Mouse (Mus musculus): ENCODE data around the gene Npdc1.

DNA sequence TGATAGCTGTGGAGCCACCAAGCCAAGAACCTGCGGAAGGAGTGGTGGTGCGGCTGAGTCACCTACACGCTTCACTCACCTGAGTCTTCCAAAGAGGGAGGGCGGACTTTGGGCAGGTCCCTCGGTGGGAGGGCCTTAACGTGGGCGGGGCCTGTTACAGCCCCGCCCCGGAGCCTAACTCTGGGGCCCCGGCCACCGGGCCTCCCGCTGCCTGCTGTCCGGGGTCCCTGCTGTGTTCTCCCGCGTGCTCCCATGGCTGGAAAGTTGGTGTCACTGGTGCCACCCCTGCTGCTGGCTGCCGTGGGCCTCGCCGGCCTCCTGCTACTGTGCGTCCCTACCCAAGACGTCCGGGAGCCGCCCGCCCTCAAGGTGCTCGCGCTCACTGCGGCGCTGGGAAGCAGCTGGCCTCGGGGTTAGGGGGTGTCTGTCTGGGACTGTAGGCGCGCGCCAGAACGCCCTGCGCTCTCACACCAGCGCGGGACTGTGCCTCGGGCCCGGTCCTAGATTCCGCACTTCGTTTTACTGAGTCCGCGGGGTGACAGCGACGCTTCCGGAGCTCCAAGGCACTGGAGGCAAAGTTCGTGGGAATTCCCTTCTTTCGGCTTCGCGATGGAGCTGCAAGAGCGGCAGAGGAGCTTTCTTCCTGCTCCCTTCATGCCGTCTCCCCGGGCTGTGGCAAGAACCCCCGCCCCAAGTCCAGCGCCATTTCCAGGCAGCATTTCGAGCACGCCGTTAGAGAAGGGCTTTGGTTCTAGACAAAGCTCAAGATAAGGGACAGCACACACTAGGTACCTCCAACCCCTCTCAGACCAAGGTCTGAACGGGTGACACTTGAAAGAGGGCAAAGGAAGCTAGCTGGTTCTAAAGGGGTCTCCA lies 3.2 kb upstream of the Npdc1 start, which contains the start of gene Entpd2:
- TF ChIP-seq CTCF (IDR thresholded peaks at IDR 0.05), result peak; percentile 45
- TF ChIP-seq EP300 (IDR thresholded peaks at IDR 0.05), result no peak
